Mouse (Mus musculus): Measurements from ENCODE around the gene Zfp619.
"Not testable (repeated sequence)": the region's sequence is repeated elsewhere in the genome, so short reads cannot be mapped to it uniquely, and the experiment has no call there.

Gene Zfp619

DNA sequence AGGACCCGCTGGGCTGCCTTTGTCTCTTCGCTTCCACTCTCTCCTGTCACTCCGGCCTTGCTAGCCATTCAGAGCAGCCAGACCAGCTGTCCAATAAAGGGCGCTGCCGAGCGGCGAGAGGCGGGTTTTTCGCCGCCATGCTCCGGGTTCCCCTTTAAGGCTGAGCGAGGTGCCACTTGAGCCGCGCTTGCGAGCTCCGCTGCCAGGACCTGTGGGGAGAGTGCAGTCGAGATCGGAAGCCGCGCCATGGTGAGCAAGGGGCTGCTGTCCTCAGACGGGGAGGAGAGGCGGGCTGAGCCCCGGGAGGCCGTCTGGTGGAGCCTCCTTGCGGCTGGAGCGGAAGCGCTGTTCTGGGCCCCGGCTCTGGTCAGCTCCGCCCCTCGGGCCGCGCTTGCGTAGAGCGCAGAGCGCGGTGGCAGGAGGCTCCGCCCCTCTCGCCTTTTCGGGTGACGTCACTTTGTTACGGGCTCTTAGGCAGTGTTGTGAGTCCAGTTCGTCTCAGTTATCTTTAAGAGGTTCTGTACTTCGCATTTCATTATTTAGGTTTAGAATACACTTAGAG, at the start of gene Zfp619:
TSS of gene Zfp619 (plus strand) at position 151 of the 562 bp plus-strand sequence.
- peak; percentile 91 to 92 for DNase-seq (ENCODE audit: low spot score in 2 of 2)

DNA sequence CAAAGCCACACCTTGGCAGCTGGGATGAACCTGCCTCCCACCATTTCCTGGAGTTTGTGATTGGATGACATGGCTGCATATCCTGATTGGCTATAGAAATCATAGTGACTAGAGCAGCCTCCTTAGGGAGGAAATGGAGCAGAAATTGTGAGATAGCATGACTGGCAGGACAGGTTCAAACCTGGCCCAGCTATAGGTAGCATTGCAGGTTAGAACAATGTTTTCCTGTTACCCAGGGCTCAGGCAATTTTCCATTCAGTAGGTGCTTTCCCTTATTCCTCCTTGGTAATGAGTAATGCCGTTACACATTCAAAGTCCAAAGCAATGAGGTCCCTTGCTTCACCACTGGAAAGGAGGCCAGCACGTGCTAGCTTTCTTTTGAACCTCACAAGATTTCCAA, 38.6 kb upstream of the Zfp619 start:
- no peak for DNase-seq (ENCODE audit: low spot score in 2 of 2)

DNA sequence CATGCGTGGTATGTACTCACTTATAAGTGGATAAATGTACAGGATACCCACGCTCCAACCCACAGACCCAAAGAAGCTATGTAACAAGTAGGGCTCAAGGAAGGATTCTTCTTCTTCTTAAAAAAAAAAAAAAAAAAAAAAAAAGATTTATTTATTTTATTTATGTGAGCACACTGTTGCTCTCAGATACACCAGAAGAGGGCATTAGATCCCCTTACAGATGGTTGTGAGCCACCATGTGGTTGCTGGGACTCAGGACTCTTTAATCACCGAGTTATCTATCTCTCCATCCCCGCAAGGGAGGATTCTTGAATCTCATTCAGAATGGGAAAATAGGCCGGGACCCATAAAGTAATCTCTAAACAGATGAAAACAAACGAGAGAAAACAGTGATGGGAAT, 33.2 kb upstream of the Zfp619 start:
- no peak for DNase-seq (ENCODE audit: low spot score in 2 of 2)

DNA sequence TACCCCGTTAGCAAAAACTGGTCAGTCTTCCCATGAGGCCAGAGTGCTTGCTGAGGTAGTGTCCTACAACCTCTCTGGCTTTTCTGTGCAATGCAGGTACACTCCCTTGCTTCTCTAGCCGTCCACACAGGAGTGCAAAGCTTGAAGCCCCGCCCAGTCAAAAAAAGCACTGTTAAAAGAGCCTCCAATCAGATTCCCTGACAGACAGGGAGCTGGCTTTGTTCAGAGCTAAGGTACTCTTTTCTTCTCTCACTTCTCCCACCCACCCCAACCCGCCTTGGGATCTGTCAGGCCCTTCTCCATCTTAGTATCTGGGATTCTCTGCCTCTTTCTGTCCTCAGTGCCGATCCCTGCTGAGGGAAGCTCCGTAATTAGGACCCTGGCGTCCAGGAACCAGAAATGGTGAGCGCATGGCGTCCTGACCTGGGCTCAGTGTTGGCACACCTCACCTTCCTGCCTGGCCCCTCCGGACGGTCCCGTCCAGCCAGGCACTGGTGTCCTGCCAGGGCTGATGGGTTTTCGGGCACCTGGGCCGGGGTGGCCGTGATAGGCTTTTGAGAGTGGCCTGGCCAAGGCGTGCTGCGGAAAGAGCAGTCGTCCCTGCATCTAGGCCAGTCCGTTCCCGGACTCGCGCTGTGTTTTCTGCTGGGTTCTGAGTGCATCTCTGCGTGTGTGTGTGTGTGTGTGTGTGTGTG, 30.3 kb upstream of the Zfp619 start:
- no peak for DNase-seq (ENCODE audit: low spot score in 2 of 2)

DNA sequence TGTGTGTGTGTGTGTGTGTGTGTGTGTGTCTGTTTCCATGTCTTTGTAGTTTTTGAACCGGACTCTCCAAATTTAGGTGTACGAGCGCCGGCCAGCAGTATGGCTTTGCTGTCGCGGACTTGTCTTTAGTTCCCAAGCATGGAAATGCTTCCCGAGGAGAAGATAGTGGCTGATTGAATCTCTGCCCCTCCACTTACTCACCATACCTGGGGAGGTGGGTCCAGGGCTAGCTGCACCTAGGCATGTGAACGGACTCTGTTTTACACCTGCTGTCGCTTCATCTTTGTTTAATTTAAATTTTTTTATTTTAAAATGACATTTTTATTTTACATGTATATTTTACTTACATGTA, 29.7 kb upstream of the Zfp619 start:
- no peak for DNase-seq (ENCODE audit: low spot score in 2 of 2)

DNA sequence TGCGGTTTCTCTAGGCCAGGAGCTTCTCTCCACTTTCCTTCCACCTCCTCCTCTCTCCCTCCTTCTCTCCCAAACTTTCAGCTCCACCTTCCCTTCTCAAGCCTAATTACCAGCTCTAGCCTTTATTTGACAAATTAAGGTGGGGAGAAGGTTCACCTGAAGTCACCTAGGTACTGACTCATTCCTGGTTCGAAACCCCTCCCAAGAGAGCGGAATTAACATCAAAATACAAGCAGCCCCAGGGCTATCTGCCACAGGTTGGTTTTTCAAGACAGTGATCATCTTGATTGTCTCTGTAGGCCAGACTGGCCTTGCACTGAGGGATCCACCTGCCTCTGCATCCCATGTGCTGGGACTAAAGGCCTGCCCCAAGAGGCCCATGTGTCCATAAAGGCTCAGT, 22.9 kb upstream of the Zfp619 start:
- no peak for DNase-seq (ENCODE audit: low spot score in 2 of 2)

DNA sequence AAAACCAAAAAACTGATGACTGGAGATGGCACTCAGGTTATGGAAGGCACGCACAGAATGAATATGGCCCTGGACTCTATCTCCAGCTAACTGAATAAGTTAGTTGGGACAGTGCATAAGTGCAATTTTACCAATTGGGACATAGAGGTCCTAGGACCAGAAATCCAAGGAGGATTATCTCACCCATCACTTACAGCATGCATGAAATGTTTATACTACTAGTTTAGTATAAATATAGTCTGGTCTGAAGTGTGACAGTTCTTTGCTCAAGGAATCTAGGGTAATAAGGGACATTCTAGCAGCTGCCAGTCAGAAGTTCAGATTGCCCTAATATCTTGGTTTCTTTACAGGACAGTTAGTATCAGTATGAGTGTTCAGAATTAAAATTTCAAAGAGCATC, 13.5 kb upstream of the Zfp619 start:
- DNase-seq (ENCODE audit: low spot score in 2 of 2), result no peak

DNA sequence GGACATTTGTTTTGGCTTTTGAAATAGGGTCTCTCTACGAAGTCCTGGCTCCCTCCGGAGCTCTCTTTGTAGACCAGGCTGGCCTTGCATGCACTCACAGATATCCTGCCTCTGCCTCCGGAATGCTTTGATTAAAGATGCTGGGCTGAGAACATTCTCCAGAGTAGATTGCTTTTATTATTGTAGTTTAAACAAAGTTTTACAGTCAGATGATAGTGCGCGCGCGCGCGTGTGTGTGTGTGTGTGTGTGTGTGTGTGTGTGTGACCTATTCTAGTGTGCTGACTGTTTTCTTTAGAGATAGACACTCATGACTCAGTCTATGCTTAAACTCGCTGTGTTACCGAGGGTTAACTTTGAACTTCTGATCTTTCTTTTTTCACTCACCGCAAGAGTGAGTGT, 796 bp downstream of the Zfp619 start:
- DNase-seq (ENCODE audit: low spot score in 2 of 2), result peak in 1 of 2 experiments; percentile 3

DNA sequence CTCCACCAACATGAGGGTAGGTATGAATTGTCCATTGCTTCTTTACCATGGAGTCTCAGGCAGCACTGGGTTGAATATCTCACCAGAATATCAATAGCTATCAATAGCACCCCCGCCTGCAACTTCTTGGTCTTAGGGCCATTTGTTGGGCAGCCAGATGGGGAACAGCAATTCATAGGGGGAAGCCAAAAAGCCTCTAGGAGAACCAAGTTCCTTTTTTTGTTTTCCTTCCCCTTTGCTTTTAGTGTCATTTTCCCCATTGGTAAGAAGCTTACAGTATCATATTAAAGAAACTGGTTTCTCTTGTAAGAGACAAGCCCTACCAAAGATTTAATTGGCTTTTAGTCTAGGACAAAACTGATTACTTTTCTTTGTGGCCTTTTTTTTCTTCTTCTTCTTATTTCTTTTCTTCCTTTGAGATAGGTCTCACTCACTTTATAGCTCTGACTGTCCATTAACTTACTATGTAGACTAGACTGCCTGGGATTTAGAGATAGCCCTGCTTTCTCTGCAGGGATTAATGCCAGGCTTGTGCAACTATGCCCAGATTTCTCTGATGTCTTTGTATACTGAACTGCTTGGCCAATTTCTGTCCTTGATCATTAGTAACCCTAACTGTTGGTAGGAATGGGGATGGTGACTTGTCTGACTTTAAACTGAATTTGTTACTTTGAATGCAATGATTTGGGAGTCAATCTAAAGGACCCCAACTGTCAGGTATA, 6.3 kb downstream of the Zfp619 start:
- no peak for DNase-seq (ENCODE audit: low spot score in 2 of 2)

DNA sequence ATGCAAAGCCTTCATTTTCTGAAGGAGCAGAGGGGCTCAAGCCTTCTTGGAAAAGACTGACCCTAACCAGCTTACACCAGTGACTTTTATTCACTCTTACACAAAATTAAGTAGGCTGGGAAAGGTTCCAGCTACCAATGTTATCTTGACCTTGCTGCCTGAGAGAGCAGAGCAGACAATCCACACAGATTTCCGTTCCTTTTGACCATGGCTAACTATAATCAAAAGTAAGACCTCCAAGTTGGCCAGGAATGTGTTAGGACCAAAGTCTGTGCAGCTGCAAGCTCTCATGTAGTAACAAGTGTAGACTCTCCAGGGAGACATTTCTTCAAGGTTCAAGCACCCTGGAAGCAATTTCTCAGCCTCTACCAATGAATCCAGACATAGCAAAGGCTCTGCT, 25.6 kb downstream of the Zfp619 start:
- DNase-seq (ENCODE audit: low spot score in 2 of 2), result no peak

DNA sequence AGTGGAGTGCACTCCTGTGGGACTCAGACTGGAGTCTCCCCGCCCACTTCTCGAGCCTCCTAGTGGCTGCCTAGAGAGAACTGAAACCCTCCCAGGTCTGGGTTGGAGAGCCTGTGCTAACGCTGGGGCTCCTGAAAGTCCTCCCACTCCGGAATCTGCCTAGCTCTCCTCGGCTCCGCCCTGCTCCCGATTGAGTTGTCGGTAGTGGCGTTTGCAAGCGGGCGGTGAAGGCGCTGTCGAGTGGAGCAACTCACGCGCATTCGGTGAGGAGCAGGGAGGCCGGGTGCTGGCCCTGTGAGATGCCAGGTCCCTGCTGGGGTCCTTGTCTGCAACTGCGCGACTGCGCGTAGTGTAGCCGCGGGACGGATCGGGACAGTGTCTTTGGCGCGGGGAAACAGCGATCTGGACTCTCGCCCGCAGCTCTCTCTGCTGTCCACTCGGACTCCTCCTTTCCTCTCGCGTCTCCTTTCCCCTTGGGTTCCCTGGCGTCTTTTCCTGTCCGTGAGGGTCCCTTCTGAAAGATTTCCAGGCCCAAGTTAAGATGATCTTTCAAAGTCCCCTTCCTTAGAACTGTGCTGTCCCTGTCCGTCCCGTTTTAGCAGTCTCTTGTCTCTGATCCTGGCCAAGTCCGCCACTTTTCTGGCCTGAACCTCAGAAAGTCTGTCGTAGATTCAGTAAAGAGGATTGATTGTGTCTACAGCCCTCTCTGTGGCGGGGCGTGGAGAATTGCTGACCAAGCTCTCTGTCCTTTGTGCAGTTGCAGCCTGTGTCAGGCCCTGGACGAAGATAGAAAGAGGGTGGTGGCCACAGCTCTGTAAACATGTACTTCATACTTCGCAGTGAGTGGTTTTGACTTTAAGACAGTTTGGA, 26.9 kb downstream of the Zfp619 start:
- peak; percentile 52 to 53 for DNase-seq (ENCODE audit: low spot score in 2 of 2)

DNA sequence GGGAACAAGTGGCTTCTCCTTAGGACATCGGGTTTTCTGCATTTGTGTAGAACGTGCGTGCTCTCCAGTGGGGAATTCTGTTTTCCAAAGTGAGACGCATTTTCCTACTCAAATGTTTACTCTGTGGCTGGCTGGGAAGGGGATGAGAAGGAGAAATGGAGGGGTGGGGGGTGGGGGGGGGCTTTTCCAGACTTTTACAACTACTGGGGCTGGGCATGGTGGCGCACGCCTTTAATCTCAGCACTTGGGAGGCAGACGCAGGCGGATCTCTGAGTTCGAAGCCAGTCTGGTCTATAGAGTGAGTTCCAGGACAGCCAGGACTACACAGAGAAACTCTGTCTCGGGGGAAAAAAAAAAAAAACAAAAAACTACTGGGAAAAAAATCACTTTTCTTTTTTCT, 27.6 kb downstream of the Zfp619 start:
- DNase-seq (ENCODE audit: low spot score in 2 of 2), result no peak

DNA sequence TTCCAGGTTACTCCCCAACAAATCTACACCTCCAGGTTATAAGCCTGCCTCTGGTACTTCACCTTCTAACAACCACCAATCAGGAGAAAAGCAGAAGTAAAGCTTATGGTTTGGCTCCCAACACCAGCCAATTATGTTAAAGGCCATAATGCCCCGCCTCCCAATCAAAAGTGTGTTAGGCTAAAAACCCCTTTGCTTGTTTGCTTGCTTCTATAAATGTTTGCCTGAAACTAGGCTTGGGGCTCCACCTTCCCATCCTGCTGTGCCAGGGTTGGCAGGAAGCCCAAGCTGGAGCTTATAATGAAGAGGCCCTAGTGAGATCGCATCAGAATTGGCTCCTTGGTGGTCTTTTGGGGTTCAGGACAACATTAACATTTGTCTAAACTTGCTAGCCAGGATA, 31.8 kb downstream of the Zfp619 start:
- DNase-seq (ENCODE audit: low spot score in 2 of 2), result no peak

DNA sequence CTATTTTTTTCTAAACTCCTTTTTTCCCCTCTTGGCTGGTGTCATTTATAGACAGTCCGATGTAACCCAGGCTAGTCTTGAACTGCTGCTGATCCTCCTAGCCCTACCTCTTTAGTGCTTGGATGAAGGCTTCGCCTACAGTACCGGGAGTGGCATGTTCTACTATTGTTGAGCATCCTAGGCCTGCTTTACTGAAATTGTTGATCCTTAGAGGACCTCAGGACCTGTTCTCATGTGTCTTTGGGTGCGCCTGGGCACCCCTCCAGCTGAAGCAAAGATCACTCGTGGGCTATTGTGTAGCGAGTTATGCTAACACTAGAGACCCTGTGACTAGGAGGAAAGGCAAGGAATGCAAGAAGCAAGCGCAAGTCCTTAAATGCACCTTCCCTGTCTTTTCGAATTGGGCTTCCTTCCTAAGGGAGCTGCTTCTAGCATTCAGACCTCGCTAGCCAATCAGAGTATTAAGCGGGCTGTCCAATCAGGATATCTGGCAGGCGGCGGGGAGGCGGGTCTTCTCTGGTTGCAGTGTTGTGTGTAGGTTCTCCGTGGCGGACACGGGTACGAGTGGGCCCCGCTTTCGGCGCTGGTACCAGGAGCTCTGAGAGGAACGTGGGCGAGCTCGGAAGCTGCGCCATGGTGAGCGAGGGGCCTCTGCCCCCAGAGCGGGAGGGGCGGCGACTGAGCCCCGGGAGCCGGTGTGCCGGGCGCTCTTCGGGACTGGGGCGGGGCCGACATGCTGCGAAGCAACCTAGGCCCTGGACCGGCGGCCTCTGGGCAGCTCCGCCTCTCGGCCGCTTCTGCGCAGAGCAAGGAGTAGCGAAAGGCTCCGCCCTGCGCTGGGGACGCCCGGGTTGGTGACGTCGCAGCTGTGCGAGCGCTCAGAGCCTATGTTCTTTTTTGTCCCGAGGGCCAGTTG, 34.7 kb downstream of the Zfp619 start:
- peak; percentile 95 to 96 for DNase-seq (ENCODE audit: low spot score in 2 of 2)

DNA sequence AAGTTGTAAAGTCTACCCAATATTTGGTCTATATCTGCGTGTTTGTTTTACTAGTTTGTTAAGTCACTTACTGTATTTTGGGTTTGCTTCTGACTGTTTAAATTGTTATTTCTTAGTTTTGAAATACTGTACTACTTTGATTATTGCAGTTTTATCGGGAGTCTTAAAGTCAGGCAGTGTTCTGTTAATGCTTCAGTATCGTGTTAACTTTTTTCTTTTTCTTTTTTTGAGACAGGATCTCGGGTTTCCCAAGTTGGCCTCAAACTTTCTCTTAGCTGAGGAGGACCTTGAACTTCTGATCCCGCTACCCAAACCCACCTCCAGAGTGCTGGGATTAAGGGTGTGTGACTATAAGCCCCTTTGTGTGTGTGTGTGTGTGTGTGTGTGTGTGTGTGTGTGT, 35.4 kb downstream of the Zfp619 start:
- no peak for DNase-seq (ENCODE audit: low spot score in 2 of 2)

DNA sequence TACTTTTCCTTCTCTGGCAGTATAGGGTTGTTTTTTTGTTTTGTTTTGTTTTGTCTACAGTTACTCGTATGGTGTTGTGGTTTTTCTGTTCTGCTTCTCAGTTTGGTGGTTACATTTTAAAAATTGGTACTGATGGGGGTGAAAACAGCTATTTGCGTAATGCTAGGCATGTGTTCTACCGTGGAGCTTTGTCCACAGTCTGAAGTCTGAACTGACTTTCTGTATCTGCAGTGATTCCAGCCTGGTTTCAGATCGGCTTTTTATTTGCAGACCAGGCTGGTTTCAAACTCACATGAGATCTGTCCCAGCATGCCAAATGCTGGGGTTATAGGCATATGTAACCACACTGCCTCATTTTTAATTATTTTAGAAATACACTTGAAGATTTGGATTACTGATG, 36.3 kb downstream of the Zfp619 start:
- no peak for DNase-seq (ENCODE audit: low spot score in 2 of 2)

DNA sequence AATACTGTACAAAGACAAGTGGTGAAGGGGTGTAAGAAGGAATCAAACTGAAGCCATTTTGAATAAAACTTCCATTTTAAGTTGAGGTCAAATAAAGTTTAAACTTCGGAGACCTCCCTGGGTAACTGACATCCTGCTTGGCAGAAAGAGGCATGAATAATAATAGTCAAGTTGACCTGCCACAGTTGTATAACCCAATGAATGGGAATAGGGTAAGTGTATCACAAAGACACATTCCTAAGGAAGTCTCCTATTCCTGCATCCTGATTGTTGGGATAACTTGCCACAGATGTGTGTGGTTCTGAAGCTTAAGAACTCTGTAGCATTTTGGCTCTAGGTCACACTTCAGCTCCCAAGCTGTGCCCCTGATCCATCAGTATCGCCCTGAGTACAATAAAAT, 62.5 kb downstream of the Zfp619 start:
- DNase-seq (ENCODE audit: low spot score in 2 of 2), result no peak

DNA sequence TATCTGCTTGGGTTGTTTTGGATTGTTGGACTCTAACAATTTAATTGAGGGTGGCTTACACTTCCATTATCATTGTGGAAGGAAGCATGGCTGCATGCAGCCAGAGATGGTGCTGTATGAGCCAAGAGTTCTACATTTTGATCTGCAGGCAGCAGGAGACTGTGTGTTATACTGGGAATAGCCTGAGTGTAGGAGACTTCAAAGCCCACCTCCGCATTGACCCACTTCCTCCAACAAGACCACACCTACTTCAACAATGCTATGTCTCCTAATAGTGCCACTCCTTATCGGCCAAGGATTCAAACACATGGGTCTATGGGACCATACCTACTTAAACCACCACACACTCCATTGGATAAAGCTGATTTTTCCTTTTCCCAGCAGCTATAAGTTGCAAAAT, 63.0 kb downstream of the Zfp619 start:
- DNase-seq (ENCODE audit: low spot score in 2 of 2), result no peak

DNA sequence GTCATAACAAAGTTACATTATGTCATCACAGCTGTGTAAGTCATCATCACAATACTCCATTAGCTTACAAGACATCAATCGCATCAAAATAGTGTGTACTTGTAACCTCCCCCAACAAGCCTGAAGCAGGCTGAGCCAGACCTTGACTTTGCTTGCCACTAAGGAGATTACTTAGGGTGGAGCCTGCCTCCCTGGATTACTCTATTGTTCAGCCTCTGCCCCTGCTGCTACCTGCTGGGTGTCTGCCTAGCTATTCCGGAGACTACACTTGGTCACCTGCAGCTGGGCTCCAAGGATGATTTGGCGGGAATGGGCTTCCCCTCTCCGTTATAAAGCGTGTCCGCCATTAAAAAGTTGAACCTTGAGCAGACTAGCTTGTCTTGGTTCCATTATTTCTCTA, 69.3 kb downstream of the Zfp619 start:
- not testable (repeated sequence) for DNase-seq (ENCODE audit: low spot score in 2 of 2)

DNA sequence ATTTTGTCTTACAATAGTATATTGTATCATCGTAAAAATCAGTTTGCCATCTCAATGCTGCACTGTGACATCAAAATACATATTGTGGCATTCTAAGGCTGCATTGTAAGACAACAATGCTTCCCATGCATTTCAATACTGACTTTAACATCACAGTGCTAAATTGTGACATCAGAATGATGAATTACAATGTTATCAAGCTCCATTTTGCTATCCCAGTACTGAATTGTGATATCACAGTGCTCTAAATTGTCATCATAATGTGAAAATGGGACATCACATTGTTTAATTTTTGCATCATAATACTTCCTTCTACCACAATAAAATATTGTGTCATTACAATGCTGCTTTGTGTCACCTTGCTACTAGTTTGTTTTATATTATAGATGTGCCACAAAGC, 70.5 kb downstream of the Zfp619 start:
- no peak for DNase-seq (ENCODE audit: low spot score in 2 of 2)

DNA sequence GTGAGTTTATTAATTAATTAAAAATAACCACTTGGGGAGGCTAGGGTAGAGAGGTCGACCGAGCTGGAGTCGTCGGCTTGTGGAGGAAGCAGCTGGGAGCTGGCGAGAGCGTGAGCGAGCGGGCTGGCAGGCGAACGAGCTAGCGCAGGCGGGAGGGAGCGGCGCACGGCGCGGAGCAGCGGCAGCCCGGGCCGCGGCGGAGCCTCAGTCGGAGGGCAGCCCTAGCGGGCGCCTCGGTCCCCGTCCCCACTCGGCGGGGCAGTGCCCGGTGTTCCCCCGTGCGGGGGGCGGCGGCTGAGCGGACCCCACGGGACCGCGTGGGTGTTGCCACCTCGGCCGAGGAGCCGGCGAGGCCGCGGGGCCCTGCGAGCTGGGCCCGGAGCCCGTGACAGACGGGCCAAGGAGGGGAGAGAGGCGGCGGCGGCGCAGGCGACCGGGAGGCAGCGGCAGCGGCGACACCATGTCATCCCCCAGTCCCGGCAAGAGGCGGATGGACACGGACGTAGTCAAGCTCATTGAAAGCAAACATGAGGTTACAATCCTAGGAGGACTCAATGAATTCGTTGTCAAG, 71.0 kb downstream of the Zfp619 start:
- not testable (repeated sequence) for DNase-seq (ENCODE audit: low spot score in 2 of 2)

Measured in spleen, postnatal 36 days (tissue).